Mouse (Mus musculus) liver, postnatal 0 days (tissue): ENCODE measurements at regions not wholly inside any gene's neighbourhood (a gene's known extent, or its start where the extent isn't known, plus 50 kb on each side); places are given as distances from the start of the nearest gene placed in this dataset.

ENCODE experiments used
- CTCF ChIP-seq: sonication (generic); IDR thresholded peaks from 2 replicates; pipeline ENCODE4 v1.5.1; 2016; ENCODE audit warnings: antibody characterized with exemption, low read depth
- EP300 ChIP-seq: IDR thresholded peaks from 2 replicates; pipeline ENCODE4 v1.6.1; 2016; ENCODE audit warnings: antibody characterized with exemption, low read depth, mild to moderate bottlenecking

- TF ChIP-seq CTCF (no peak), EP300 (no peak)
Measured at GRCm38 (mm10) chr12:51187726-51188125, 160.1 kb upstream of the G2e3 start.
